Comparison of ENCODE assay signal across 17 mouse cellular contexts in the genomic region with DNA sequence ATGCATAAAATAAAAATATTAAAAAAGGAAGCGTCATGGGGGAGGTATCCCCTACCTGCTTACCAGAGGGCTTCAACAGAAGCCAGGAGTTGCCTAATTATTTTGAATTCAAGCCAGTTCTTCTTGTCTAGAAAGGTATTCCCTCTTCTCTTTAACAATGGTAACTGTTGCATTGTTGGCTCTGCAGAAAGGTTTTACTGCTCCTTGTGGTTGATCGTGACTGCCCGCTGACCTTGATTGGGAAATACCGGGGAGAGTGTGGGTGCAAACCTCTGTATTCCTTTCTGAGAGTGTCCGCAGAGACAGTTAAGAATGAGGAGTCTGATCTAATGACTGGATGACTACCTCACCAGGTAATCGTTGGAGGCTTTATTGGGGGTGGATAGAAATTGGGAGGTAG.
"Had no signal": no experiment of that assay in that cellular context is flagged by ENCODE, and none has a peak within 500 bp of the region (broad histone marks: within the 10 kb centered on the region; RNA-seq: fewer than 3 reads in every experiment).

No protein-coding gene starts in this region.

- H3K9ac ChIP-seq: kidney, embryonic 15.5 days; liver, embryonic 13.5 days; stomach, embryonic 15.5 days had no signal

- DNase-seq: kidney, adult 8-10 months; kidney, postnatal 10 days; kidney, postnatal 36 days; layer of hippocampus, postnatal 36 days; liver, embryonic 13.5 days; lung, adult 2 months; lung, postnatal 14 days; midbrain, embryonic 14.5 days; retina, postnatal 1 day; right cerebral cortex, postnatal 25 days; spleen, adult 18-20 months; thymus, postnatal 25 days had no signal

- H3K9me3 ChIP-seq: kidney, embryonic 15.5 days; liver, embryonic 13.5 days; stomach, embryonic 15.5 days had no signal

- H3K4me2 ChIP-seq: kidney, embryonic 15.5 days; liver, embryonic 13.5 days; midbrain, embryonic 11.5 days; stomach, embryonic 15.5 days had no signal

- H3K4me1 ChIP-seq: stomach, embryonic 15.5 days had no signal

- H3K4me3 ChIP-seq: kidney, embryonic 15.5 days; left cerebral cortex, adult 2 months; liver, embryonic 13.5 days; stomach, embryonic 15.5 days had no signal

- H3K27ac ChIP-seq: kidney, embryonic 15.5 days; left cerebral cortex, adult 2 months; liver, embryonic 13.5 days; macrophage; stomach, embryonic 15.5 days had no signal

- H3K36me3 ChIP-seq: kidney, embryonic 15.5 days; stomach, embryonic 15.5 days had no signal

- H3K27me3 ChIP-seq: kidney, embryonic 15.5 days; liver, embryonic 13.5 days; stomach, embryonic 15.5 days had no signal
